Mouse (Mus musculus): ENCODE data around the gene Fam104a.

The Fam104a gene

DNA sequence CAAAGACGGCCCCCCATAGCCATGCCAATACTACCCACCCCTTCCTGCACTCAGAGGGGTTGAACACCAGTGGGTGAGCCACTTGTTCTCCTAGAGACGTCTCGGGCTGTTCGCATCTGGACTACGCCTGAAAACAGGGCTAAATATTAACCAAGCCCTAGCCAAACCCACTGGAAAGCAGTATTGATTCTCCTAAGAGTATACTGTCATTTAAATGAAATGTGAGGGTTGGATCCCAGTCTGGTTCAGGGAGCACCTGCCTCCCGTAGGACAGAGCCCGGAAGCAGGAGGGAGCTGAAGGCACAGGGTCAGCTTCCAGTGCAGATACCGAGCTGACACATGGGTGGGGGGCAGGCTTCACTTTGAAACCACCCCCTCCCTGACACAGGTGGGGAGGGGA is 52.1 kb downstream of the Fam104a start:
- DNase-seq (ENCODE audit: low spot score) = no peak

DNA sequence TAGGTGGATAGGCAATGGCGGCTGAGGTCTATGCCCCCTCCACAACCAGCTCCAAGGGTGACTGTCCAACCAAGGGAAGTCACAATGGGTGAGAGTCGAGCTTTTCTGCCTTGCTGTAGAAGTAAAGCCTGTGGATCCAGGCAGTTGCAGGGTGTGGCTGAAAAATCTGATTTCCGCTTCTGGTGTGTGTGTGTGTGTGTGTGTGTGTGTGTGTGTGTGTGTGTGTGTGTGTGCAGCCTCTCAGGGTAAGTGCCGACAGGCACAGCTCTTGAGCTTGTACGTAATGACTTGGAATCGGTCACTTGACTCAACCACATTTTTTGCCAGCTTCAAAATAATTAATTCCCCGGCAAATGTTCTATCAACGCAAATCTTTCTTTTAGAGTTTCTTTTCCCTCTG is 52.7 kb downstream of the Fam104a start:
- no peak for DNase-seq (ENCODE audit: low spot score)

DNA sequence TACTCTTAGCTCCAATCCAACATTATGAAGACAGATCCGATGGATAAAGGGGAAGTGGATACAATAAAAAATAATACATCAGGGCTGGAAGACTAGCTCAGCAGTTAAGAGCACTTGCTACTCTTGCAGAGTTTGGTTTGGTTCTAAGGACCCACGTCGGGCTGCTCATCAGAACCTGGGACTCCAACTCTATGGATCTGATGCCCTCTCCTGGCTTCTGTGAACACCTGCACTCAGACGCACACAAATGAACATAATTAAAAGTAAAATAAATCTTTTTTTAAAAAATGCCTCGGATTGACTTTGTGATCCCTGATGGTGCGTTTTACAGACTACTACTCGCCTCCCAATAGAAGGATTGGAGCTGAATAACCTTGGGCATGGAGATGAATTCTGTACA is 53.3 kb downstream of the Fam104a start:
- peak; percentile 43 for DNase-seq (ENCODE audit: low spot score)

DNA sequence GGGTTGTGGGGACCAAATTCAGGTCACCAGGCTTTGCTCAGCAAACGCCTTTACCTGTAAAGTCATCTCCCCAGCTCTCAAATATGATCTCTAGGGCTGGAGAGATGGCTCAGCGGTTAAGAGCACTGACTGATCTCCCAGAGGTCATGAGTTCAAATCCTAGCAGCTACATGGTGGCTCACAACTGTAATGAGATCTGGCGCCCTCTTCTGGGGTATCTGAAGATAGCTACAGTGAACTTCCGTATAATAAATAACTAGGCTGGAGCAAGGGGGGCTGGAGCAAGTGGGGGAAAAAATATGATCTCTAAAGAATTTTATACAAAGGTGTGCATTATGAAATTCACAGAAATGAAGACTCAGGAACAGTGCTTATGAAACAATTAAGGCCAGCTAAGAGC is 56.2 kb downstream of the Fam104a start:
- peak; percentile 41 for DNase-seq (ENCODE audit: low spot score)

DNA sequence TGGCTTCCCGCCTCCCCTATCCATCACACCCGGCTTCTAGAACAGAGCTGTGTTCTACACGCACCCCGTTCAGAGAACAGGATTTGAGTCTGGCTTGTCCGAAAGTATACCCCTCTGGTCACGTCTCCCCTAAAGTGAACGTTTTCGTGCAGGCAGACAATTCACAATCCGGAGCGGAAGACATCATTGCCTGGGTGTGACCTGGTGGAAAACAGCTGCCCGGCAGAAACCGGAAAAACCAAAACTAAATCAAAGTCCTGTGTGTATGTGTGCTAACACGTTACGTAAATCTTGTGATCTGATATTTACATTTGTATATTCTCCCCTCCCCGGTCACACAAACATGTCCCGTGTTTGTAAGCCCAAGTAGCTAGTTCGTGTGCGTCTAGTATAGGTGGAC is 58.5 kb downstream of the Fam104a start:
- DNase-seq (ENCODE audit: low spot score) = no peak

DNA sequence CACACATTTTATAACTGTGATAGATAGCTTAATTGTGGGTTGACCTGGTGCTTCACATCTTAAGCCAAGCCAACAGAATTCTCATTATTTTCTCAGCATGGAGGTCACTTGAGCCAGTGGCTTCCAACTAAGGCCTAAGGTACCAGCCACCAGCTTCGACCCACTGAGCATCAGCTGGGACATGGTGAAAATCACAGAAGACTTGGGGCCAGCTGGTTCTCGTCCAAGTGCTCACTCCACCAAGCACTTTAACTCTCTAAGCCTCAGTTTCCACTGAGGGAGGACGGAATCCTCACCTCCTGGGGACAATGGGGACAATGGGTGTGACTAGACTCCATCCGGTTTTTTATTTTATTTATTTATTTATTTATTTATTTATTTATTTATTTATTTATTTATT is 61.9 kb downstream of the Fam104a start:
- no peak for DNase-seq (ENCODE audit: low spot score)

DNA sequence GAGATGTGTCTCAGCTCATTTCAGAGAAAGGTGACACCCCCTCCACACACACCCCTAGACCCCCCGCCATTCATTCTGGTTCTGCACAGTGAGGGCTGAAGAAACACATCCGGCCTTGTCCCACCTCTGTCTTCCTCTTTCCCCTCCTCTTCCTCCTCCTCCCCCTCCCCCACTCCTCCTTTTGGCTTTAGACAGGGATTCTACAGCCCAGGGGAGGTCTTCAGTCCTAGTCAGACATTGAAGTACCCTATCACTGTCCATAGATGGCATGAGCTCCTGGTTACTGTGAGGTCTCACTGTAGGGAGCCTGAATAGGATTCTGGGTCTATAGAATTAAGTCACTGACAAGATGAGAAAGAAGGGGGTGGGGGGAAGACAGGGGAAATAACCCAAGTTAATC is 63.0 kb downstream of the Fam104a start:
- DNase-seq (ENCODE audit: low spot score) = no peak

DNA sequence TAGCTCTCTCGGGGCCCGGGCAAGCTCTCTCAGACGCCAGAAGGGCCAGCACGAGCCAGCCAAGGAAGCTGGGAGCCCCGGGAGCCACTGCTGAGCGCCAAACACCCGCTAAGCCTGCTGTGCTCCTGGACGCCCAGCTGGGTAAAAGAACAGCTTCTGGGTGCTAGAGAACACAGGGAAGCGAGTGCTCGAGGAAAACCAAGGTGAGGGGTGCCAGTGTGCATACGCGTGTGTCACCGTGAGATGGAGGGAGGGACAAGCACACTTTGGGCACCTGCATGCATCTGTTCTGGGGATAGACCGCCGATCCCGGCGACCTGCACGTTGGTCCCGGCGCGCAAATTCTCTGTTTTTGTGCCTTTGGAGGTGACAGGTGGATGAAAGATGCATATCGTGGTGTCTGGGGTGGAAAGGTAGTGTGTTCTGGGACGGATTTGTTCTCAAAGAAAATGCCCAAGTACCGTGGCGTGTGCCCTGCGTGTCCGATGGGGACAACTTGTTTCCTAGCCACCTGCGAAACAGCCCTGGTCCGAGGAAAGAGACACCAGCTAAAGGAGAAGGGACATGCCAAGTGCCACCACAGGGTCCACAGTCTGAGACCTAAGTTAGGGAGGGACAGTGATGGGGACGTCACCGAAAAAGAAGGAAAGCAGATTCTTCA is 64.4 kb downstream of the Fam104a start:
- DNase-seq (ENCODE audit: low spot score) = no peak

DNA sequence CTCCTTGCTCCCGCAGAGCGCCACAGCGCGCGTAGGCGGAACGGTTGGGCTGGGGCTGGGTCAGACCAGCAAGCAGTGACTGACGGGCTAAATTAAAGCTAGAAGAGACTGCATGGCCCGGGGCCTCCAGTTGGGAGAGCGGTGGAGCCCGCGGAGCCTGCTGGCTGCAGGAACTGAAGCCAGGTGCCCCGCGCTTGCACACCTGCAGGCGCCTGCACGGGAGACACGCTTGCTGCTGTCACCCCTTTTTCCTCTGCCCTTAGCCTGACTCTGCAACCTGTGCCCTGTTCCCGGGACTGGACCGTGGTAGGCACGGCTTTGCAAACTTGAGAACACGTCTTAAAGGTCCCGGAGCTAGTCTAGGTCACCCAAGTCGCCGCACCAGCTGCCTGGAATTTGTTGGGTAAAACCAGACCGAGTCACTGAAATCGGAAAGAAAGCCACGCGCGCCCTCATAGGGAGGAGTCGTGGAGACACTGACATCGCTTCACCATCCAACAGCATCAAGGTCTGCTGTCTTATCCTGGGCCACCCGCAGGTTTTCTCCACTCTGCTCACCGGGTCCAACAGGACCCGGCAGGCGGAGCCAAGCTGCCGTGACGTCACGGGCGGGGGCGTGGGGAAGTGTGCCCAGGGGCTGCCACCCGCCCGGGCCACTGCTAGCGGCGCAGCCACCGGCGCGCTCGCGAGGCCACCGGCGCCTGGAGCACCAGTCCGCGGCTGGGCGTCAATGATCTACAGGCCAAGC is 65.1 kb downstream of the Fam104a start, which contains the start of gene Sstr2:
TSS of gene Sstr2 (plus strand) at position 671 of the 748 bp plus-strand sequence.
- peak; percentile 78 for DNase-seq (ENCODE audit: low spot score)

DNA sequence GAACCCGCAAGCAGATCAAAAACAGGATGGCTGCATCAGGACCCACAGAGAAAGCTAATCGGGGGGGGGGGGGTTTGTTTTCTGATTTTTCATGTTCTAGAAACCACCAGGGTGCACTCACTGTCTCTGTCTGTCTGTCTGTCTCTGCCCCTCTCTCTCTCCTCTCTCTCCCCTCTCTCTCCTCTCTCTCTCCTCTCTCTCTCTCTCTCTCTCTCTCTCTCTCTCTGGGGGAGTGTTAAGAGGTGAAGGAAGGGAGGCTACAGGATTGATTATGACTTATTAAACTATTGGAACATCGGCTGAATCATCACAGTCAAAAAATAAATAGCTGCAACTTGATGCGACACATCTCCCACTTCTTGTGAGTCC is 65.7 kb downstream of the Fam104a start:
- DNase-seq (ENCODE audit: low spot score) = no peak

DNA sequence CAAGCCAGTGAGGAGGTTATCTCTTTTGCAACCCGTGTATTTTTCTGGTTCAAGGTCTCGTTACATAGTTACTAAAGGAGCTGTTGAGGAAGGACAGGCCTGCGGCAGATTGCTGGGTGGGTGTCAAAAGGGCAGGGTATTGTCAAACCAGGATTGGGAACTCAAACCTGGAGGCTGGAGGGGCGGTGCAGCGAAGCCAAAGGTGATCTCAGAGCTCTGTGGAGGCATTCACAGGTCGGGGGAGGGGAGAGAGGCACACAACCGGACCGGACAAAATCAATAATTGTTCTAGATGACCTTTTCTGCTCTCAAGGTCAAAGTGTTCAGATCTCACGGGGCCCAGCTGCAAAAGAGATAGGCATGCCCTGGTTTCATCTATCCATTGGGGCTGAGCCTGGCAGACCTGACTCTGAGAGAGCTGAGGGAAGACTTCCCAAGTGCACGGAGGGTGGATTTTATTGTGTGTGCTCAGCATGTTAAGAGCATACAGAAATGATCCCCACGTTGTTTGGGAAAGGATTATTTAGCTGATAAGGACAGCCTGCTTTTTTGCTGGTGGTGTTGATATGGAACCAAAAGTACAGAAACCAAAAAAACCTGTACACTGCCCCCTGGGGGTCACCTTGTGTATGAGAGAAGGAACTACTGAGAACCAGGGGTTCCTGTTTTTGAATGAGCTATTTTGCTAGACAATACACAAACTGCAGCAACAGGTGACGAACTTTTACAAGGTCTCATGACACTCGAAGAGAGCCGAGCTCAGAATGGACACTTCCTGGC is 66.6 kb downstream of the Fam104a start:
- DNase-seq (ENCODE audit: low spot score) = peak; percentile 37

DNA sequence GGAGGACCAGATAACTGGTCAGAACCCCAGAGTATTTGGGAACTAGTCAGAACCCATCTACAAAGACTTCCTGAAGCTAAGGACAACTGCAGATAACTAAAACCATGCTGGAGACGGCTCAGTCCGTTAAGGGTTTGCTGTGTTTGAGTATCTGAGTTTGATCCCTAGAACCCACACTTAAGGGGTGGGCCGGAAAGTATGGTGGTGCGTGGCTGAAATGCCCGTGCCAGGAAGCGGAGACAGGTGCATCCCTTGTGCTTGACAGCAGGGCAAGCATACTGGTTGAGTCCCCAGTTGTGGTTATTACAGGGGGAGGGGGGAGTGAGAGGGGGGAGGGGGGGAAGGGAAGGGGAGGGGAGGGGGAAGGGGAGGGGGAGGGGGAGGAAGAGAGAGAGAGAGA is 69.5 kb downstream of the Fam104a start:
- DNase-seq (ENCODE audit: low spot score) = no peak

DNA sequence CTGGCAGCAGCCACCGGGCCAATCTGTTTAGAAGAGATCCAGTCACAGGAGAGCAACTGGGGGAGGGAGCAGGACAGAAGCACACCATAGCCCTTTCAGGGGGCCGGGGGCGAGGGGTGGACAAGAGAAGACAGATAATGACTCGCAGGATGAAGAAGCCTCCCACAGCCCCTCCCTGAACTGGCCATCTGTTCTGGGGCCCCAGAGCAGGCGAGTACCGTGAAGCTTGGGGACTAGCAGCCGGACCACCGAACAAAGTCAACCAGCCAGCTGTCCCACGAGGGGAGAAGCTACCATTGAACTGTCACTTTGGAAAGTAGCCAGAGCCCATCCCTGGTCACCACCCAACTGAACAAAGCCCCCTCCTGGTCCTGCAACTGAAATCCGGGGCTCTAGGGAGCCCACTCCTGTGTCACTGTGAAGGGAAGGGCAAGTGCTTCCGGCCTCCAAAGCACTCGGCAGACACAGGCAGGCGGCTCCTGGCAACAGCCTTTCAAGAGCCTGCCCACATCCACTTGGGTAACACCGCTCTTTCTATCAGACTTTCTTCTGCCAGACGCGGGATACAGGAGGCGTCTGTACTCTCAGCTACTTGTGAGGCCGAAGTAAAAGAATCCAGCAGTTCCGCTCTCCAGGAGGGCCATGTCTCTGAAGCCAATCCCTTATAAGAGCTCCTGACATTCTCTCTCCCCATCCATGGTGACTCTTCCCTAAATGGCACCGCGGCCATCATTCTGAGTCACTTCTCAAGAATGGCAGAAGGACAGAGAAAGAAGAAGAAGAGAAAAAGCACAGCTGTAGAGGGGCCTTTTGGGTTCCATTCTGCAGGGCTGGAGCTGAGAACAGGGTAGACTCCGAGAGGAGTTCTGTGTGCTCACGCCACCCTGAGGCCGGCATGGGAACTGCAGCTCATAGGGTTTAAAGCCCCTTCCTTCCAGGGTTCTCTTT is 72.0 kb downstream of the Fam104a start:
- peak; percentile 81 for DNase-seq (ENCODE audit: low spot score)

Measured in embryo, embryonic 10 days (tissue).